Mouse (Mus musculus): Measurements from ENCODE around the gene 9030624G23Rik. TPM values are rescaled to one million over a fixed set of nuclear protein-coding genes. Genes with fewer than 3 reads are reported as not detected.
"Not testable (repeated sequence)": the region's sequence is repeated elsewhere in the genome, so short reads cannot be mapped to it uniquely, and the experiment has no call there.

9030624G23Rik gene
- under 1 TPM in 7 of 26 experiments, not detected in 19; 0.26 to 0.58 (median 0.38) TPM for total RNA-seq (2018; cell fraction: chromatin; rRNA removed)
- under 1 TPM in 9 of 26 experiments, not detected in 17; 0.04 to 0.14 (median 0.09) TPM for total RNA-seq (2018; cell fraction: cytosol; rRNA removed)
- under 1 TPM in 6 of 26 experiments, not detected in 20; 0.21 to 0.83 (median 0.32) TPM for total RNA-seq (2018; cell fraction: nucleus; rRNA removed)
- polyA plus RNA-seq (2018), result 0.06 TPM in 1 of 3 replicates, not detected in the others

DNA sequence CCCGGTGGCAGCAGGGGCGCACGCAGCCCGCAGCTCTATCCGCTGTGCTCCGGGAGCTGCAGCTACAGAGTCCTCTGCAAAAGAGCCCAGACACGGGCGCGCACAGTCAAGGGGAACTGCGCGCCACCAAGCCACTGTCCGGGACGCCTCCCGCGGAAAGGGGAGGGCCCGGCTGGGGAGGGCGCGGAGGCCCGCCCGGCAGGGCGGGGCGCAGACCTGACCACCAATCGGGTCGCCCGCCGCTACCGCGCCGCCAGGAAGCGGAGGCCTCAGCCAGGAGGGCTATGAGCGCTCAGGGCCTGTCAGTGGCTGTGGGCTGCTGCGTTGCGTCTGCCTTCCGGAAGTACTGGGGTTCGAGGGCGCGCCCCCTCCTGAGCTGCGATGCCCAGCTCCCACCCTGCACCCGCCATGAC, at the start of gene 9030624G23Rik:
9030624G23Rik (minus strand) TSS at position 139 of the 413 bp plus-strand sequence.
- H3K36me3 ChIP-seq (ENCODE audit: inconsistent target); H3K27ac ChIP-seq; H3K4me3 ChIP-seq (ENCODE audit: inconsistent target); H3K79me2 ChIP-seq (ENCODE audit: inconsistent target): not testable (repeated sequence)
- 4% methylated on average over 20 of the region's 39 CpGs for WGBS (ENCODE audit: missing documents)

- not testable (repeated sequence) for H3K4me3 ChIP-seq (ENCODE audit: inconsistent target); H3K79me2 ChIP-seq (ENCODE audit: inconsistent target); H3K27ac ChIP-seq; H3K36me3 ChIP-seq (ENCODE audit: inconsistent target)
- WGBS (ENCODE audit: missing documents), result 67% methylated on average over 1 of the region's 5 CpGs
These were observed 13.9 kb downstream of the 9030624G23Rik start for GRCm38 (mm10) chr12:24083096-24083495.
